Mouse (Mus musculus) olfactory bulb, adult 2 months (tissue): ENCODE data around the gene Dguok.

Experiments used
- CTCF ChIP-seq: fragments of 200-500 bp; IDR thresholded peaks from 2 replicates; pipeline ENCODE4 v1.5.1; 2012; ENCODE audit warnings: low read depth, mild to moderate bottlenecking, low read length, moderate library complexity; ENCODE audit not compliant: insufficient read depth
- POLR2A ChIP-seq: fragments of 200-500 bp; IDR thresholded peaks from 2 replicates; pipeline ENCODE4 v1.6.1; 2012; ENCODE audit warnings: mild to moderate bottlenecking, low read depth, low read length, moderate library complexity; ENCODE audit not compliant: insufficient read depth

DNA sequence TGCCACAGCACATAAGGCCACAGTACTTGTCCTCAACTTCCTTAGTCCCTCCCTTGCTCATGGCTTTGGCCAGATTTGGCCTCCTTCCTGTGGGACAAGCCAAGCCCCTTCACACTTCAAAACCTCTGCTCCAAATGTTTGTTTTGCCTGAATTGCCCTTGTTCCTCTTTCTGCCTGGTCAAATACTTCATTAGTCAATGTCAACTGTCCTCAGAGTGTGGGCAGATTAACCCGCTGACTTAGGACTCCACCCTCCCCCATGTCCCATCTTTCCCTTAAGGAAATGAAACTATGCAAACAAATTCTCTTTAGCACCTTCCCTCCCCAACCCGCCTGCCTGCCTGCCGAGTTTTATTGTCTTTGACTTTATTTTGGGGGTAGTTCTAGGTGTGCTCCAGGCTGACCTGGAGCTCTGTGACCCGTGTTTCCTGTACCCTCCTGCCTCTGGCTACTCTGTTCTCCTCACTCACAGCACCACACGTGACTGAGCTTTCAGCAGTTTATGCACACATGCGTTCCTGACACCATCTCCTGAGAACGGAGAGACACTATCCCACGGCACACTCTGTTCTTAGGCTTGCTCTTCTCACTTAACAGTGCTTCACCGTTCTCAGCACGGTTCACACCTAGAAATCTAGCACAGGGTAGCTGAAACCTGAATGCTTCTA is 24.2 kb downstream of the Dguok start:
- no peak for TF ChIP-seq POLR2A
- no peak for TF ChIP-seq CTCF
